Mouse (Mus musculus) thymus, adult 2 months (tissue): ENCODE data around the gene Gm20388.

ENCODE experiments used
- CTCF ChIP-seq: fragments of 200-500 bp; IDR thresholded peaks from 2 replicates; pipeline ENCODE4 v1.5.1; 2012; ENCODE audit warnings: mild to moderate bottlenecking, control low read depth, low read length, moderate library complexity, borderline replicate concordance; ENCODE audit not compliant: control insufficient read depth, poor library complexity, insufficient read depth; ENCODE audit errors: extremely low read depth
- POLR2A ChIP-seq: fragments of 200-500 bp; IDR thresholded peaks from 2 replicates; pipeline ENCODE4 v1.6.1; 2012; ENCODE audit warnings: mild to moderate bottlenecking, low read length, control low read depth, moderate library complexity; ENCODE audit not compliant: control insufficient read depth, poor library complexity, insufficient read depth; ENCODE audit errors: extremely low read depth

GRCm38 (mm10) chr8:123005805-123006204 is 3095.2 kb downstream of the Gm20388 start:
- TF ChIP-seq POLR2A: no peak
- no peak for TF ChIP-seq CTCF
